Mouse (Mus musculus) heart, postnatal 0 days (tissue): ENCODE data around the gene Scfd2. TPM values are rescaled to one million over a fixed set of nuclear protein-coding genes. Genes with fewer than 3 reads are reported as not detected.

Experiments
- ATAC-seq: fragments of 200-750 bp; cut with Nextera tagmentation; 2 replicates; pipeline ENCODE4 v1.8.0; 2017; ENCODE audit warnings: low read depth, moderate number of reproducible peaks, moderate library complexity; ENCODE audit not compliant: insufficient read depth
- DNase-seq: peaks from one replicate; pipeline ENCODE4 v3.0.0-alpha.2; 2016; ENCODE audit warnings: low spot score
- H3K27ac ChIP-seq: fragments of 300-500 bp; sonication (generic); 2 replicates; pipeline ENCODE4 v1.5.1; 2014; ENCODE audit warnings: low read depth, mild to moderate bottlenecking
- H3K27me3 ChIP-seq: fragments of 300-500 bp; sonication (generic); 2 replicates; pipeline ENCODE4 v1.6.1; 2014; ENCODE audit warnings: low read length, mixed read lengths; ENCODE audit not compliant: control insufficient read depth, insufficient read depth
- H3K36me3 ChIP-seq: fragments of 300-500 bp; sonication (generic); replicated peaks from 2 replicates; pipeline ENCODE4 v1.6.1; 2014; ENCODE audit warnings: low read length, mixed read lengths; ENCODE audit not compliant: control insufficient read depth, insufficient read depth
- H3K4me1 ChIP-seq: fragments of 300-500 bp; sonication (generic); 2 replicates; pipeline ENCODE4 v1.6.1; 2014; ENCODE audit warnings: antibody characterized with exemption; ENCODE audit not compliant: control insufficient read depth, insufficient read depth
- H3K4me2 ChIP-seq: fragments of 300-500 bp; sonication (generic); 2 replicates; pipeline ENCODE4 v1.6.1; 2014; ENCODE audit warnings: low read depth, mild to moderate bottlenecking, low read length, moderate library complexity
- H3K4me3 ChIP-seq: fragments of 300-500 bp; sonication (generic); 2 replicates; pipeline ENCODE4 v1.5.1; 2014; ENCODE audit warnings: low read depth, low read length
- H3K9ac ChIP-seq: fragments of 300-500 bp; sonication (generic); replicated peaks from 2 replicates; pipeline ENCODE4 v1.6.1; 2014; ENCODE audit warnings: low read depth, low read length, mixed read lengths
- H3K9me3 ChIP-seq: fragments of 300-500 bp; sonication (generic); replicated peaks from 2 replicates; pipeline ENCODE4 v1.6.1; 2016; ENCODE audit warnings: low read length; ENCODE audit not compliant: control insufficient read depth
- CTCF ChIP-seq: IDR thresholded peaks from 2 replicates; pipeline ENCODE4 v1.5.1; 2016; ENCODE audit warnings: antibody characterized with exemption, control low read depth, low read depth
- EP300 ChIP-seq: IDR thresholded peaks from 2 replicates; pipeline ENCODE4 v1.6.1; 2016; ENCODE audit warnings: antibody characterized with exemption, low read depth
- WGBS: fragments of 180-500 bp; shearing (Covaris S2); extraction: QIAGEN DNeasy Blood & Tissue Kit; methylation state at CpG from one replicate; pipeline ENCODE4 v1.1.7; 2014; 5-methylcytosine and 5-hydroxymethylcytosine counted together
- polyA plus RNA-seq: library from polyadenylated mRNA; unstranded; fragments of >200 nt; fragmentation: Nextera tagmentation; extraction: Ambion mirVana; gene quantifications from 2 replicates; pipeline ENCODE4 v1.2.1, GENCODE M21; 2015
- total RNA-seq: library from RNA; depleted of rRNA; stranded (reverse); fragments of >200 nt; gene quantifications from 2 replicates; pipeline ENCODE4 v1.2.3, GENCODE M21; 2014; ENCODE audit warnings: low replicate concordance

Gene Scfd2
- total and polyA plus RNA-seq, 2 experiments from 2014 or later, result 14.2 to 24.3 TPM

DNA sequence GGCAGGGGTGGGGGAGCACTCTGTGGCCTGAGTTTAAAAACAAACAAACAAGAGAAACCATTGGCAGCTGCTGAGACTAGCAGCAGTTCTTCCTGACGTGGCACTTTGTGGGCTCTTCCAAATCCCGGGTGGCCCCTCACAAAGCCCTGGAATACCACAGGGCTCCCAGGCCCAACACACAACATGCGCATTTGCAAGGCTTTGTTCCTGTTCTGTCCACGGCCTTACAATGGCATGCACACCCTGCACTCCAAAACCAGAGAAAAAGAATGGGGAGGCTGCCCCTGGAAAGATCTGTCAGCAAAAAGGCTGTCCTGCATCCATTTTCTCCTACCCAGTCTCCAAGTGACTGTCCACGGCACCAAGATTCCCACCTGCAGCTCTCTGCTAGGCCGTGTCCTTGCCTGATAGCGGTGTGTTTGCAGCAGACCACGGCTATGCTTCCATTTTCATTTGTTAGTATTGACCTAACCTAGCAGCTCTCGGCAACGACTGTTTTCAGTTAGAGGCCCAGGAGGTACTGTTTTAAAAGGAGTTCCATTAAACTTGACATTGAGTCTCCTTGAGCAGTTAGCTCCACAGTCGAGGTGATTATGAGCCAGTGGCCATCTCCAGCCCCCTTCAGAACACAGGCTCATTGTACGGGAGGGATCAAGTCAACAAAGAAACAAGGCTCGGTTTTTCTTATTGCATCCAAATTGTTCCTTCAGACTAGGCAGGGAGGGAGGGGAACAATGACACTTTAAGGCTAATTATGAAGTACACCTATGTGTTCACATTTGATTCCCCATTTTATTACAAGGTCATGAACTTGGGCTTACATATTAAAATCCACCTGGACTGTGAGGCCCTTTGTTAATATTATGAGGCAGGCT lies 265.7 kb downstream of the Scfd2 start:
- H3K4me2 ChIP-seq, result no peak overlapping the region
- no peaks in the 10 kb centered on the region for H3K27me3 ChIP-seq
- peak overlapping the region; percentile 43 for H3K27ac ChIP-seq
- no peak for TF ChIP-seq EP300
- TF ChIP-seq CTCF, result no peak
- H3K4me1 ChIP-seq, result peaks cover 58% of the 10 kb centered on the region
- no peak overlapping the region for H3K4me3 ChIP-seq
- DNase-seq (no peak), ATAC-seq (0 out of 2 replicates have a peak, but pooled peaks have one; percentile 14)
- WGBS, result 58% methylated on average over 13 of the region's 13 CpGs
- H3K9me3 ChIP-seq, result no peaks in the 10 kb centered on the region
- no peak overlapping the region; the same call in 1 of the 2 replicates for H3K9ac ChIP-seq
- H3K36me3 ChIP-seq, result no peaks in the 10 kb centered on the region

DNA sequence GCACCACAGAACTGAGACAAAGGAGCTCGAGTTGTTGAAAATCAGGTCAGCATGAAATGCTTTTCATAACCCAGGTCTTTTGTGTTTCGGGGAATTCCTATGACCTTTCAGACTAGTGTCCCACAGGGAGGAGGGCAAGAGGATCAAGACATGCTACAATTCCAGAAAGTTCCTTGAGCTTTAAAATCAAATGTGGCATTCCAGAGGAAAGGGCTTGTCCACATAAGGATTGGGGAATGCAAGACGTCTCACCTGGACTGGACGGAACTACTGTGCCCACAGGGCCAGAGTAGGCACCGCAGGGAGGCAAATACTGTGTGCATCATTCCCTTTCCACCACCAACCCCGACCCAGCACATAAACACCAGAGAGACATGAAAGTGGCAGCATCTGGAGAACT lies 266.4 kb downstream of the Scfd2 start:
- peaks cover 65% of the 10 kb centered on the region for H3K4me1 ChIP-seq
- WGBS, result 58% methylated on average over 6 of the region's 6 CpGs
- TF ChIP-seq CTCF, result no peak
- no peak for TF ChIP-seq EP300
- no peak overlapping the region for H3K4me3 ChIP-seq
- H3K4me2 ChIP-seq, result no peak overlapping the region
- H3K27ac ChIP-seq, result peak overlapping the region; percentile 43; the same call in 1 of the 2 replicates
- DNase-seq (no peak), ATAC-seq (0 out of 2 replicates have a peak, but pooled peaks have one; percentile 20)
- H3K27me3 ChIP-seq, result no peaks in the 10 kb centered on the region
- H3K9me3 ChIP-seq, result no peaks in the 10 kb centered on the region
- no peaks in the 10 kb centered on the region for H3K36me3 ChIP-seq
- H3K9ac ChIP-seq, result no peak overlapping the region

DNA sequence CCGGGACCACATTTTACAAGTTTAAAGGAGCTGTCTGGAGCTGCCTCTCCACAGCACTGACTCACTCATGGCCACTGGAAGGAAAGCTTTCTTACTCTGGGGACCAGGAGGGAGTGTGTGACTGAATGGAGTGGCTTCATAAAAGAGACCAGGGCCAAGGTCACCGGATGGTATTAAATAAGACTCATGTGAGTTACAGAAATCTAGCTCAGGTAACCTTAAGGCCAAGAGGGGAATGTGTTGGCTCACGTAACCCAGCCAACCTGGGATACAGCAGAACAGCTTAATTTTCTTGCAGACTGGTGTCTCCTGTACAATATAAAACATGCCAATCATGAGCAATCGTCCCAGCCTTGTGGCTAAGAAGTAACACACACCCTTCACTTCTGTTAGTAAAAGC lies 267.0 kb downstream of the Scfd2 start:
- ATAC-seq (no peak), DNase-seq (no peak)
- Histone ChIP-seq H3K9me3 (no peaks in the 10 kb centered on the region), H3K27ac (no peak overlapping the region), H3K4me2 (no peak overlapping the region), H3K4me1 (peaks cover 71% of the 10 kb centered on the region), H3K4me3 (no peak overlapping the region), H3K36me3 (no peaks in the 10 kb centered on the region), H3K27me3 (no peaks in the 10 kb centered on the region), H3K9ac (no peak overlapping the region)
- WGBS, result 82% methylated on average over 4 of the region's 4 CpGs
- TF ChIP-seq CTCF, result no peak
- no peak for TF ChIP-seq EP300

DNA sequence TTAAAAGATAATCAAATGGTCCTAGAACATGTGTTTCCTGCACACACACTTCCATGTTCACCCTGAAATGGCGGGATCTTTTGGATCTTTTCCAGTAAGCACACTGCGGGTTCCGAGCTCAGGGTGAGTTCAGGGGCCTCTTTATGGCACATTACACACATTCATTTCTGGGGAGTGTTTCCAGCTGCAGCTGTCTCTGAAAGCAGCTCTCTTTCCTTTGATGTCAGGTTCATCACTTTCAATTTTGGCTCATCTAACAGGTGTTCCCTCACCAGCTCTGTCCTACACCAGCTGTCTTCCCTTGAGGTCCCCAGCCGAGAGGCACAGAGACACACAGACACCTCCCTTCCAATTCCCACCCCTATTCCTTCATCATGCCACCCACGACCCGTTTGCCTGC lies 270.5 kb downstream of the Scfd2 start:
- H3K4me2 ChIP-seq, result peak overlapping the region; percentile 20; the same call in 1 of the 2 replicates
- DNase-seq, result no peak
- H3K4me1 ChIP-seq, result peaks cover 64% of the 10 kb centered on the region
- peak overlapping the region; percentile 82; the same call in 1 of the 2 replicates for H3K27ac ChIP-seq
- H3K4me3 ChIP-seq, result no peak overlapping the region
- 50% methylated on average over 6 of the region's 6 CpGs for WGBS
- no peaks in the 10 kb centered on the region for H3K27me3 ChIP-seq
- H3K9ac ChIP-seq, result no peak overlapping the region
- H3K36me3 ChIP-seq, result no peaks in the 10 kb centered on the region
- TF ChIP-seq EP300, result no peak
- no peak for TF ChIP-seq CTCF
- ATAC-seq, result no peak
- no peaks in the 10 kb centered on the region for H3K9me3 ChIP-seq

DNA sequence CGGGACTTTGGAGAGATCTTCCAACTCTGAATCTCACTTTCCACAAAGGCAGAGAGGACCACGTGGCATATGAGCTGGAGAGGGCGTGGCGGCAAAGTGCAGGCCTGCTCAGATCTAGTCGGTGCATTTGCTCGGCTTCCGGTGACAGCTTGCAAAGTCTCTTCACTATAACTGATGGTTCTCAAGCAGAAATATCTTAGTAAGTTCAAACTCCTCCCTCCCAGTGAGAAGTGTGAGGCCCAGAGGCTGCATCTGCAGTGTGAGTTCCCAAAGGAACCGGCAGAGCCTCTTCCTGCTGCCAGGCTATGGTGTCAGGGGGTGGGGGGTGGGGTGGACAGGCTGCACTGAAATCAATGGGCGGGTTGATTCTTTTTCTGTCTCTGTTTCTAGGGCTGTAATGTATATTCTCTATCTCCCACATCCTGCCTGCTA lies 271.2 kb downstream of the Scfd2 start:
- TF ChIP-seq CTCF (no peak), EP300 (no peak)
- Histone ChIP-seq H3K27ac (peak overlapping the region; percentile 82), H3K27me3 (no peaks in the 10 kb centered on the region), H3K9me3 (no peaks in the 10 kb centered on the region), H3K36me3 (no peaks in the 10 kb centered on the region), H3K4me2 (peak overlapping the region; percentile 38; the same call in 1 of the 2 replicates), H3K4me3 (no peak overlapping the region), H3K9ac (peak overlapping the region; percentile 30; the same call in 1 of the 2 replicates), H3K4me1 (peaks cover 57% of the 10 kb centered on the region)
- ATAC-seq (peak; percentile 53), DNase-seq (peak; percentile 62)
- 7% methylated on average over 9 of the region's 9 CpGs for WGBS
